Mouse (Mus musculus): ENCODE measurements at regions not wholly inside any gene's neighbourhood (a gene's known extent, or its start where the extent isn't known, plus 50 kb on each side); places are given as distances from the start of the nearest gene placed in this dataset.
A peak's percentile ranks its signal among the peaks of the same experiment; 100 is the strongest.

DNA sequence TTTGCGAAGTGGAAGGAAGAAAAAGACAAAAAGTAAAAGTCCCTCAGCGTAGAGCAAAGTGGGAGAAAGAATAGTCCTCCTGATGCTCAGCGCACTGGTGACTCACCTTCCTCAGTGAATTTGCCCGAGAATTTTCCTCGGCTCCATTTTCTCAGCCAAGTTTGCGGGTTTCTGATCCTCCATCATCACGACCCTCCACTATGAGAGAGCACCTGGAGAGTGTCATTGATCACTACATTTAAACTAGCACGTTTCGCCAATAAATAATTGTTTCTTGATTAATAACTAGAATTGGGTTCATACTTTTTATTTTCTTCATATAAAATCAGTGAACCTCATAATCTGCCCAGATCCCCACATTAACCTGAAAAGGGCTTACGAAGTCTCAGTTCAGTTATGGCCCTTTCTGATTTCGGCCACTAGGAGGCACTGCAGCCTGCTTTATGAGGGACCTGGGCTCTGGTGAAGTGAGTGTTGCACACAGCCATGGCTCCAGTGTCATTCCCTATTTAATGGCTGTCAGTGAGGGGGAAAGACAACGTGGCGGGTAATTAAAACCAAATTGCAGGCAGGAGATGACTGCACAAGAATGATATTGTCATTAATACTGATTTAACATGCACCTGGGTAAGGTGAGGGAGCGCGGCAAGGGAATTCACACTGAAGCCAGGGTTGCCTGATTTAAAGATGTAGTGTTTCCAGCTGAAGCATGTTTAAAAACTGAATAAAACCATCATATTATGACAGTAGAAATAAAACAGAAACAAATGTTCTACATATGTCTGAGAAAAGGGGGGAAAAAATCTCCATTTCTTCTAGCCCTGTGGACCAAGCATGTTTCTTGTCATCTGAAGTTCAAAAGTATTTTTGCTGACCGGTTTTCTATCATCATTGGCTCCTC, 741.8 kb upstream of the Arrdc4 start:
- DNase-seq: peak; percentile 48 to 74
- intact Hi-C loops (cut with DNase I): loop anchor here (1.0 kb wide), 2 partner anchors 844 to 1921 kb away; no protein-coding TSS in a partner anchor

DNA sequence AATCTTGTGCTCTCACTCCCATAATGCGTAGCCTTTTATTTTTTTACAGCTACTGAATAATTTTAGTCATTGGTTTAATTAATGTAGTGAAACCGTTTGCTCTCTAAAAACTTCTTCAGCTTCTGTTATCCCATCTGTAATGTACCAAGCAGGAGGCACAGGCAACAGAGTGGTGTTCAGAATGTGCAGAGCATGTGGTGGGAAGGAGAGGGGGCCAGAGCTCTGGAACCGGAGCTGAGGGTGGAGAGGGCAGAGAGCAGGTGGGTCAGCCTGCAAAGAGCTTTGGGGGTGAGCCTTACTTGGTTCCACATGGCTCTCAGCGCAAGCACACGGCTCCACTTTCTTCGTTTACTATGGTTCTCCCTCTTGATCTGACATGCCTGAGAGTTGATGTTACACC, 739.6 kb upstream of the Arrdc4 start:
- DNase-seq: no peak
- intact Hi-C loops (cut with DNase I): no loop called here

DNA sequence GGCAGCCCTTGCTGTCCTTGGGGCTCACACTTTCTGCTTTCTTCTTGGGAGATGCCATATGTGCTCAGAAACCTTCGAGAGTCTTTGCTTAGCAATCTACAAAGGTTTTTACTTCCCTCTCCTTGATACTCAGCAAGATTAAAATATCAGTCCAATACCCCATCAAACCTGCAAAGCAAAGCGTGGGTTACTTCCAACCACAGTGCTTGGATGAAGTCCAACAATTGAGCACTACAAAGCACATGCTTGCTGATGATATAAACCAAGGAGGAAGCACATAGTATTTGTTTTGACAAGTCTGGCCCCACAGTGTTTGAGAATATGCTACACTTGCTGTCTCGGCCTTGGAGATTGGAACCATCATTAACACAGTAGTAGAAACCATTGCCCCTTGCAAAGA, 738.1 kb upstream of the Arrdc4 start:
- no peak for DNase-seq
- intact Hi-C loops (cut with DNase I): no loop called here

DNA sequence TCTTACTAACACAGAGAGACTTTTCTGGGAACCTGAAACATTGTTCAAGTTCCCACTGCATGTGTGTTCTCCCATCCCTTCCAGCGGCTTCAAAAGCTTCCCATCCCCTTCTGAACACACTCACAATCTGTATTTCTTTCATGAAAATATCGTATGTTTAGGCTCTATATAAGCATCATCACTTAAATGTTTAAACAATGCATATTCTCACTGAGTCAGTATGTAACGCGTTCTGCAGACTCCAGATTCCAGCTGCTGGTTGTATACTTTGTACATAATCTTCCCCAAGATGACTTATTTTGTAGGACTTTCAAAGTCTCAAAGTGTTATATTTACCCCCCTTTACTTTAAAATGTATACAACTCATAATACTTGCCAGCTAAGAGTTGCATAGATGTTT, 735.5 kb upstream of the Arrdc4 start:
- intact Hi-C loops (cut with DNase I): no loop called here
- DNase-seq: no peak

All from heart, postnatal 36 days (tissue).